Mouse (Mus musculus): ENCODE data around the gene Slc20a1.

The Slc20a1 gene

GRCm38 (mm10) chr2:129227709-129228108 lies 29.1 kb downstream of the Slc20a1 start:
- H3K27me3 ChIP-seq (ENCODE audit: control insufficient read depth, insufficient read depth, low read length, poor library complexity, severe bottlenecking) = no peaks in the 10 kb centered on the region
- DNase-seq (ENCODE audit: low read depth, low spot score) = no peak
- no peaks in the 10 kb centered on the region for H3K36me3 ChIP-seq (ENCODE audit: control insufficient read depth, insufficient read depth, low read length, poor library complexity, severe bottlenecking)

- Histone ChIP-seq H3K36me3 (ENCODE audit: control insufficient read depth, insufficient read depth, low read length, poor library complexity, severe bottlenecking) (no peaks in the 10 kb centered on the region), H3K27me3 (ENCODE audit: control insufficient read depth, insufficient read depth, low read length, poor library complexity, severe bottlenecking) (no peaks in the 10 kb centered on the region)
- DNase-seq (ENCODE audit: low read depth, low spot score) = no peak
Observed at GRCm38 (mm10) chr2:129228571-129228970, 30.0 kb downstream of the Slc20a1 start.

DNA sequence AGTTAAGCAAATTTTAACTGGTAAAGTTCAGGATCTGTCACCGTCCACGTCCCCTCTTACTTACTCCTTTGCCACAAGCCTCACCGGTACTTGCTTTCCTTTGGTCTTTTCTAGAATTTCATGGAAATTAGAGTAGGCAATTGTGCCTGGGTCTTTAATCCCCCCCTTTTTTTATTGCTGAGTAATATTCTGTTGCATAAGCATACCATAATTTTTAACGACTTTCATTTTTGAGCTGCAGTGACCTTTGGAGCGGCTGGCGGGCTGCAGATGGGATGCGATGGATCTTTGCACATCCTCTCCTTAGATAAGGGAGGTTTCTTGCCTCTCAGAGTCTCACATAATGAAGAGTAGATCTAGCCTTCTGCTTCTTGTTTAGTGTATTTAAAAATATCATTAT lies 30.8 kb downstream of the Slc20a1 start:
- Histone ChIP-seq H3K27me3 (ENCODE audit: control insufficient read depth, insufficient read depth, low read length, poor library complexity, severe bottlenecking) (no peaks in the 10 kb centered on the region), H3K36me3 (ENCODE audit: control insufficient read depth, insufficient read depth, low read length, poor library complexity, severe bottlenecking) (no peaks in the 10 kb centered on the region)
- no peak for DNase-seq (ENCODE audit: low read depth, low spot score)

- DNase-seq (ENCODE audit: low read depth, low spot score) = no peak
- H3K27me3 ChIP-seq (ENCODE audit: control insufficient read depth, insufficient read depth, low read length, poor library complexity, severe bottlenecking) = no peaks in the 10 kb centered on the region
- no peaks in the 10 kb centered on the region for H3K36me3 ChIP-seq (ENCODE audit: control insufficient read depth, insufficient read depth, low read length, poor library complexity, severe bottlenecking)
Observed at GRCm38 (mm10) chr2:129232023-129232422, 33.5 kb downstream of the Slc20a1 start.

DNA sequence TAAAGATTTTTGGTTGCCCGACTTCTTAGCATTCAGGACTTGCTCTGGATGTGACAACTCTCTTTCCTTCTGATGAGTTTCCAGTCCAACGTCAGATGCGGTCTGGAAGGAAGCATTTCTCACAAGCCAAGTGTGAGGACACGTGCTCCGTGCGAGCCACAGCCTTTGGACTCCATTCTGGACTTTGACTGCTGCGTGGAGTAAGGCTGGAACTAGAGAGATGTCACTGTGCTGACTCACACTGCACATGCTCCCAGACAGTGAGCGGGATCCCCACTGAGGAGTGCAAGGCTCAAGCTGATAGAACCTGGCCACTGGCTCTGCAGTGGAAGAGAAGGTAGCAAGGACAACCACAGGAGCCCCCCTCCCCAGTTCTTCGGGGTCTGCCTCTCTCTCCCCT lies 33.9 kb downstream of the Slc20a1 start:
- no peaks in the 10 kb centered on the region for H3K36me3 ChIP-seq (ENCODE audit: control insufficient read depth, insufficient read depth, low read length, poor library complexity, severe bottlenecking)
- DNase-seq (ENCODE audit: low read depth, low spot score) = no peak
- no peaks in the 10 kb centered on the region for H3K27me3 ChIP-seq (ENCODE audit: control insufficient read depth, insufficient read depth, low read length, poor library complexity, severe bottlenecking)

DNA sequence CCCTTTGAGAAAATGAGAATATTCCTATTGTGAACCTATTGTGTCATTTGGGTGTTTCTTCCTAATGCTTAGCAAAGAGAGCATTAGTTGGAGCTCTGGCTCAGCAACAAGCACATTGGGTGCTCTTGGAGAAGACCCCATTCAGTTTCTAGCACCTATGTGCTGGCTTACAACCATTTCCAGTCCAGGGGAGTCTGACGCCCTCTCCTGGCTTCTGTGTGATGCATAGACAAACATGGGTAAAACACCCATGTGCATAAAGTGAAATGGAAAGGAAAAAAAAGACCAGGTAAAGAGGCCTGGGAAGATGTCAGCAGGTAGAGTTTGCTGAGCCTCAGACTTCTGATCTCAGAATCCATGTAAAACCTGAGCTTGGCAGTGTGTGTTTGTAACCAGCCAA lies 34.7 kb downstream of the Slc20a1 start:
- DNase-seq (ENCODE audit: low read depth, low spot score) = no peak
- Histone ChIP-seq H3K36me3 (ENCODE audit: control insufficient read depth, insufficient read depth, low read length, poor library complexity, severe bottlenecking) (no peaks in the 10 kb centered on the region), H3K27me3 (ENCODE audit: control insufficient read depth, insufficient read depth, low read length, poor library complexity, severe bottlenecking) (no peaks in the 10 kb centered on the region)

DNA sequence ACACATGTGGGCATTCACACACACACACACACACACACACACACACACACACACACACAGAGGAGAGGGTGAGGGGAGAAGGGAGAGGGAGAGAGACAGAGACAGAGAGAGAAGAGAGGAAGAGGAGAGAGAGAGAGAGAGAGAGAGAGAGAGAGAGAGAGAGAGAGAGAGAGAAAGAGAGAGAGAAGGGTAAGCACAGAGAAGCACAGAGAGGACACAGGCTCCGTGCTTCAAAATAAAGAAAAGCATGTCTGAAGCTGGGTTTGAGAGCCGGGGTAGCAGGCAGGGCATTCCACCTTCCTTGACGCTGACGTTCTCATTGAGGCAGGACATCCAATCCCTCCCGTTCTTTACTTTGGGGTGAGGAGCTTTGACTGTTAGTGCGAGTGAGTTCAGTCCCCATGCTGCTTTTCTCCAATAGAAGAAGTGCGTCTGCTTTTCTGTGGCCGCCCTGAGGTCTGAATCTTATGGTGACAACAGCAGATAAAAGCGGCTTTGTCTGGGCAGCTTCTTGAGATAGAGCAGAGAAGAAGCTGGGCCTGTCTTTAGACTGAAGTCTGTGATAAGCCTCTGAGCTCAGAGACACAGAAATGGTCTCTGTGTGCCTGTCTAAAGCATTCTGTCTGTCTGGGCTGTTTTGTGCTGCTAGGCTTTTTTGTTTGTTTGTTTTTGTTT lies 35.4 kb downstream of the Slc20a1 start:
- no peaks in the 10 kb centered on the region for H3K36me3 ChIP-seq (ENCODE audit: control insufficient read depth, insufficient read depth, low read length, poor library complexity, severe bottlenecking)
- DNase-seq (ENCODE audit: low read depth, low spot score) = no peak
- H3K27me3 ChIP-seq (ENCODE audit: control insufficient read depth, insufficient read depth, low read length, poor library complexity, severe bottlenecking) = no peaks in the 10 kb centered on the region

- DNase-seq (ENCODE audit: low read depth, low spot score) = no peak
- H3K36me3 ChIP-seq (ENCODE audit: control insufficient read depth, insufficient read depth, low read length, poor library complexity, severe bottlenecking) = no peaks in the 10 kb centered on the region
- H3K27me3 ChIP-seq (ENCODE audit: control insufficient read depth, insufficient read depth, low read length, poor library complexity, severe bottlenecking) = no peaks in the 10 kb centered on the region
Observed at GRCm38 (mm10) chr2:129234731-129235130, 36.2 kb downstream of the Slc20a1 start.

DNA sequence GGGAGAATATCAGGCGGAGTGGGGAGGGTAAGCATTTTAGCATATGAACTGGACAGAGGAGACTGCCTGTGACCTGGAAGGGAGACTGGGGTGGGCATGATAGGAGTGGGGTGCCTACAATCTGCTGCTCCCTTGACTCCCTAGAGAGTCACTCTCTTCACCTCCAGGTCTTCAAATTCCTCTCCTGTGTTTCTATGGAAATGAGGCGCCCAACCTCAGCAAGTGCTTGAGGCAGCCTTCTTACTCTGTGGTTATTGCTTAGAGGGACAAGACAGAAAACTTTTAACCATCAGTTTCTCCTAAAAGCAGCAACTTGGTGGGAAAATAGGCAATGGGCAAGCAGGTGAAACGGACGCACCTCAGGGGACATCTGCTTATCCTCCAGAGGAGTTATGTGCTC lies 38.0 kb downstream of the Slc20a1 start:
- no peak for DNase-seq (ENCODE audit: low read depth, low spot score)
- H3K27me3 ChIP-seq (ENCODE audit: control insufficient read depth, insufficient read depth, low read length, poor library complexity, severe bottlenecking) = no peaks in the 10 kb centered on the region

DNA sequence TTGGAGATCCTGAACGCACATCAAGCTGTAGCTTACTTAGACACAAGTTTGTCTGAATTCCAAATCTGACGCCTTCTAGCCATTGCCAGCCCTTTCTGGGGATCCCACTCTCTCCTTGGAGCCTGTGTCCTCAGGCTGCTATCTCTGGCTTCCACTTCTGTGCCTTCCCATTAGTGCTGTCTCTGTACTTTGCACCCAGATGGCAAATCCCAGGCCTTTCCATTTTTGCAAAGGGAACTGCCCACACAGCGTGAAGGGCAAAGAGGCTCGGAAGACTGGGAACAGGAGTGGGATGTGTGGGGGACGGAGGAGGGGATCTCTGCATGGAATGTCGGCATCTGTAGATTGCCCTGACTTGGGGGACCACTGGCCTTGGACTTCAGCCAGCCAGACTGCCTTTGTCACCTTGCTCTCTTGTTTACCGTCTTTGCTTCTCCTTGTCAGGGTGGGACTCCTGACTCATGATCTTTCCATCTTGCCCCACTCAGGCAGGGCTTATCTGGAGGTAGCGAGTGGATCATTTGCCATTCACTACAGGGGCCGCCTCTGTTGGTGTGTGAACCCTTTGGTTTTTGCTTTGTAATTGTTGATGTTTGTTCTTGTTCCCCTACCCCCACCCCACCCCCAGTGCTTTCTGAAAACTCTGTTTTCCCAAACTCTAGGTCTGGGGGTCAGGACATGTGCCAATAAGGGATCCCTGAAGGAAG lies 42.3 kb downstream of the Slc20a1 start:
- Histone ChIP-seq H3K27me3 (ENCODE audit: control insufficient read depth, insufficient read depth, low read length, poor library complexity, severe bottlenecking) (no peaks in the 10 kb centered on the region), H3K36me3 (ENCODE audit: control insufficient read depth, insufficient read depth, low read length, poor library complexity, severe bottlenecking) (no peaks in the 10 kb centered on the region)
- no peak for DNase-seq (ENCODE audit: low read depth, low spot score)

More for the DNA sequence above, 38.0 kb downstream of the Slc20a1 start:
- no peaks in the 10 kb centered on the region for H3K36me3 ChIP-seq (ENCODE audit: control insufficient read depth, insufficient read depth, low read length, poor library complexity, severe bottlenecking)

DNA sequence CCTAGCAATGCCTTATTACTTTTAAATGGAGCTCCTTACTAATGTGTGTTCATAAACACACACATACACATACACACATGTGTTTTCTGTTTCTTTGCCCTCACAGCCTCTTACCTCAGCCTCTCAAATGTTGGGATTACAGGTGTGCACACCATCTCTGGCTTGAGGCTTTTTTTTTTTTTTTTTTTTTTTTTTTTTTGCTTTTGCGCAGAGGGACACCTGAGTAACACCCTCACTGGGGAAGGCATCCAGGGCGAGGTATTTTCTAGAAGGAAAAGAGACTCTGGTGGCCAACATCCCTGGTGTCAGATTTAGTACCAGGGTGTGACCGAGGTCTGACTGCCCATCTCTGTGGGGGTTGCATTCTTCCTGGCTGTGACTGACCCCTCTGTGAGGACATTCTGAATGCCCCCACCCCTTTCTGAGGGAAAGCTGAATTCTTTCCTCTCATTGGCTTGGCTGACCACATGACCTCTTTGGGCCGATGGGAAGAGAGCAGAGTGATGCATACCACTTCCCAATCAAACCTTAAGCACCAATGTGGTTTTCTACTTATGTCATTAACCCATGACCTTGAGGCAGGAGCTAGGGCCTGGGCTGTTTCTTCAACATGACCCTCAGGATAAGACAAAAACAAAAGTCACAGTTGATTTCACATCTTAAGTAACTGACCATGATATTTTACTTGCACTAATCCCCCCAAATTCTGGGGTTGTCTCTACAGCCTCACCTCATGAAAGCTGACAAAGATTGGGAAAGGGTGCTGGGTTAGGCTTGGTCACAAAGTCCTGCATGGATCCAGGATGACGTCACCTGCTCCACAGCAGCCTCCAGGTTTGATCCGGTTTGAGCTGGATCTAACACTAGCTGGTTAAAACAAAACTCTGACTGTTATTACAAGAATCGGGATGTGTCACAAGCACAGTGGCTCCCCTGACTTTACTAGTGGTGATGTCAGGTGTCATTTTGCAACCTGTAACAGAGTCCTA lies 43.6 kb downstream of the Slc20a1 start:
- no peak for DNase-seq (ENCODE audit: low read depth, low spot score)
- no peaks in the 10 kb centered on the region for H3K27me3 ChIP-seq (ENCODE audit: control insufficient read depth, insufficient read depth, low read length, poor library complexity, severe bottlenecking)
- no peaks in the 10 kb centered on the region for H3K36me3 ChIP-seq (ENCODE audit: control insufficient read depth, insufficient read depth, low read length, poor library complexity, severe bottlenecking)

GRCm38 (mm10) chr2:129243005-129243404 lies 44.4 kb downstream of the Slc20a1 start:
- Histone ChIP-seq H3K27me3 (ENCODE audit: control insufficient read depth, insufficient read depth, low read length, poor library complexity, severe bottlenecking) (no peaks in the 10 kb centered on the region), H3K36me3 (ENCODE audit: control insufficient read depth, insufficient read depth, low read length, poor library complexity, severe bottlenecking) (no peaks in the 10 kb centered on the region)
- no peak for DNase-seq (ENCODE audit: low read depth, low spot score)

DNA sequence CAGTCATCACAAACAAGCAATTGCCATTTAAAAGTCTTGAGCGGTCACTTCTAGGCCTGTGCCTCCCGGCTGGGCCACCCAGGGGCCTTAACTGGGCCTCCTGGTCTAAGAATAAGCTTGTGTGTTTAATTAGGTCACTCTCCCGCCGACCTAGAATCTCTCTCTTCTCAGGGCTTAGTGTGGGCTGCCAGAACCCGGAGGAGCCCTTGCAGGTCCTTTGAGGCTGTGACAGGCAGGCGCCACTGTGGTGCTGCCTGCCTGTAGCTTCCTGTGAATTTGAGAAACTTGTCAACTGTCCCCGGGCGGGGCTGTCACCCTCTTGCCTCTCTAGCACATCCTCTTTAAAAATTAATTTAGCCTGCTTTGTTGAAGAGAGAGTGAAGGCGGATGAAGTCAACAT lies 45.2 kb downstream of the Slc20a1 start:
- no peaks in the 10 kb centered on the region for H3K36me3 ChIP-seq (ENCODE audit: control insufficient read depth, insufficient read depth, low read length, poor library complexity, severe bottlenecking)
- no peaks in the 10 kb centered on the region for H3K27me3 ChIP-seq (ENCODE audit: control insufficient read depth, insufficient read depth, low read length, poor library complexity, severe bottlenecking)
- DNase-seq (ENCODE audit: low read depth, low spot score) = no peak

- no peaks in the 10 kb centered on the region for H3K27me3 ChIP-seq (ENCODE audit: control insufficient read depth, insufficient read depth, low read length, poor library complexity, severe bottlenecking)
- H3K36me3 ChIP-seq (ENCODE audit: control insufficient read depth, insufficient read depth, low read length, poor library complexity, severe bottlenecking) = no peaks in the 10 kb centered on the region
- no peak for DNase-seq (ENCODE audit: low read depth, low spot score)
Observed at GRCm38 (mm10) chr2:129244446-129245120, 46.0 kb downstream of the Slc20a1 start.

Measured in splenic B cell, adult 2 months (primary cell).